Mouse (Mus musculus) lung, postnatal 36 days (tissue): ENCODE measurements around the gene Eci1.
"Not testable (repeated sequence)": the region's sequence is repeated elsewhere in the genome, so short reads cannot be mapped to it uniquely, and the experiment has no call there.

Experiments used
- DNase-seq: peaks from one replicate; pipeline ENCODE4 v3.0.0; 2022; ENCODE audit warnings: mixed read lengths

Eci1 gene

GRCm38 (mm10) chr17:24426471-24427169 lies at the start of gene Eci1:
Eci1 (plus strand) TSS chr17:24426641.
- peak; percentile 98 for DNase-seq

DNA sequence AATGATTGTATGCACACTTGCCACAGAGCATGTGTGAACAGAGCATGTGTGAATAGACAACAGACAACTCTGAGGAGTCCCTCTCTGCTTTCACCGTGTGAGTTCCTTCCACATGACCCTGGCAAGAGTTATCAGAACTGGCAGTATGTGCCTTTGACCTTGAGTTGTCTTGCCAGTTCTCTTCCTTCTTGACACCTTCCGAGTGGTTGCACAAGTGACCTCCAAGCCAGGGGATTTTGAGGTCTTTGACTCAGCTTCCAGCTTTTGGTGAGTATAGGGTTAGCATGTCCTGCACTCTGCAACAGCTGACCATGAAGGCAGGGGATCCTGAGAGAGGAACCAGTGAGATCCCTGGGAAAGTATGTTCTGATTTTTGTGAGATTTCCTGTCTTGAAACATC lies 47.9 kb upstream of the Eci1 start:
- no peak for DNase-seq

- peak; percentile 80 for DNase-seq
These were observed 42.7 kb upstream of the Eci1 start for GRCm38 (mm10) chr17:24383789-24384188.

DNA sequence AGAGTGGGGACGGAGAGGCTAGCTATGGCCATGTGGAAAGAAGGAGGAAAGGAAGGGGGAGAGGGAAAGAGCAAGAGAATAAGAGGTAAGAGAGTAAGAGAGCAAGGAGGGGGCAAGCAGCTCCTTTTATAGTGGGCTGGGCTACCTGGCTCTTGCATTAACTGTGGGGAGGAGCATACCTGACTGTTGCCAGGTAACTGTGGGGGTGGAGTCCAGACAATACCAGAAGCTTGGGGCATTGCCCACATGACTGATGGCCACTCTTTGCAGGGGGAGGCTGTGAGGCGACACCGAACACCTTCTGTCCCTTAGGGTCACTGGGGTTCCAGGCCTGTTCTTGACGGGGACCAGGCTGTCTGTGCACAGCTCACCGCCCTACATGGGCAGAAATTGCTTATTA lies 37.7 kb upstream of the Eci1 start:
- DNase-seq = peak; percentile 67

- peak; percentile 73 for DNase-seq
These were observed 36.6 kb upstream of the Eci1 start for GRCm38 (mm10) chr17:24389865-24390264.

GRCm38 (mm10) chr17:24391149-24391548 lies 35.3 kb upstream of the Eci1 start:
- DNase-seq = peak; percentile 33

DNA sequence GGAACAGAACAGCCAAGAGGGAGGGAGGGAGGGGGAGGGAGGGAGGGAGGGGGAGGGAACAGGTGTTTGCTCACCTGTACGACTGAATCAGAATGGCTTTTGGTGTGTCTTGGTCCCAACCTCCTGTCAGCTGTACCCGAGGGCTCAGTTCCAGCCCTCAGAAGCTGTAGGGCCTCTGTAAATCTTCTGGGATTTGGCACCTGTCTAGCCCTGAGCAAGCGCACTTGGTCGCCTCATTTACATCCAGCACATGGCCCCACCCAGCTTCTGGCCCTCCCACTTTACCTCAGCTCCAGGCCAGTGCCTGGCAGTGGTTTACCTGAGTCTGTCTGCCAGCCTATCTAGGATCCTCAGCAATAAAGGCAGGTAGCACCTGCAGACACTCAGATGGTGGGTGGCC lies 32.9 kb upstream of the Eci1 start:
- peak; percentile 49 for DNase-seq

- DNase-seq = peak; percentile 30
These were observed 32.0 kb upstream of the Eci1 start for GRCm38 (mm10) chr17:24394456-24394855.

DNA sequence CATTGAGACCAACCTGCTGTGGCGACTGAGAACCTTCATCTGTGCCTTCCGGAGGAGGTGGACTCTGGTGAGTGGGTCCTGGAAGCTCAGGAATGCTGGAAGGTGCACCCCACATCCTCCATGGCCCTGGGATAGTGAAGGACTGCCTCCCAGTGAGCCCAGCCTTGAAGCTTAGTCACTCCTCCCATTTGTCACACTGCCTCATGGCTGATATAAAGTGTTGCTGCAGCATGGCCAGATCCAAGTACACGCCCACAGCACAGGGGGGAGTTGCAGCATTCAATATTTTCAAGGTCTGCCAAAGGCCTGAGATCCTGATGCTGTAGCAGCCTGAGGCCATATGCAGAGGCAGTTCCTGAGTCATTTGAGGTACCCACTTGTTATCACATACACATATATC lies 24.1 kb upstream of the Eci1 start:
- no peak for DNase-seq

GRCm38 (mm10) chr17:24407116-24407803 lies 19.2 kb upstream of the Eci1 start:
- DNase-seq = no peak

DNA sequence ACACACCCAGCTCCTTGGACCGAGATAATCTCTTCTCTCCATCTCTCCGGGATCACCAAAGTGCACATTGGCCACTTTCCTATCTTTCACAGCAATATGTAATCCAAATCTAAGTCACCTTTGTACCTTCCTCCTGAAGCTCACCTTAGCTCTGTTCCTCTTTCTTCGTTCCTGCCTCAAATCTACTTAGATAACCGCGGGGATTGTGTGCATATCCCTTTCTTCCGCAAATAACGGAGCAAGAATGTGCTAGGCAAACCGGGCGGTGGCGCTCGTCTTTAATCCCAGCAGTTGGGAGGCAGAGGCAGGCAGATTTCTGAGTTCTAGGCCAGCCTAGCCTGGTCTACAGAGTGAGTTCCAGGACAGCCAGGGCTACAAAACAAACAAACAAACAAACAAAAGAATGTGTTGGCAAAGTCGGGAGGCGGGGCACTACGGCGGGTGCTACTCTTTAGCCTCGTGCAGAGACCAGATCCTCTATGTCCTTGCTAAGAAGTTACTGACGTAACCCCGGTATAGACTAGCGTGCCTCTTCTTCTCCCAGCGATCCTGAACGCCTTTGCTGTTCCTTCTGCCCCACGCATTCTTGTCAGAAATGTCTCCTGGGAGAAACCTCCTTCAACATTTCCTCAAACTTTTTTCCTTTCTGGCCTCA lies 12.8 kb upstream of the Eci1 start:
- peak; percentile 52 for DNase-seq

- peak; percentile 97 for DNase-seq
These were observed 12.0 kb upstream of the Eci1 start, which contains the start of gene Rnps1 for GRCm38 (mm10) chr17:24414230-24414976. Rnps1 (plus strand) TSS chr17:24414565.

DNA sequence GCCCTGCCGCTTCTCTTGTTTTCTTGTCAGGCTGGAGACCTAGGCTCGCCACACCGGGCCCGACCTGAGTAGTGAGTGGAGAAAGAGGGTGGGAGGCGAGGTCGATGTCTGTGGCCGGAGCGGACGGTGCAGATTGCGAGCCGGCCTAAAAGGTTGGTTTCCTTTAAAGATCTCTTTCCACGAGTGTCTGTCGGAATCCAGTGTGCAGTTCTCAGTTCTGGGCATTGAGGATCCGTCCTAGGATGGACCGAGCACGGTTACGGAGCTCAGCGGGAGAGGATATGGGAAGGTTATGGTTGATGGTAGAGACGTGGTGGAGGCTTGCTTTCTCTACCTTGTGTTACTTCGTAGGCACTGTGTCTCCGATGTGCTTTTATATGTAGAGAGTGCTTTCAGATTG lies 11.4 kb upstream of the Eci1 start:
- no peak for DNase-seq

GRCm38 (mm10) chr17:24416051-24416652 lies 10.3 kb upstream of the Eci1 start:
- no peak for DNase-seq

- no peak for DNase-seq
These were observed 3.3 kb upstream of the Eci1 start for GRCm38 (mm10) chr17:24423114-24423513.

GRCm38 (mm10) chr17:24424489-24424888 lies 2.0 kb upstream of the Eci1 start:
- no peak for DNase-seq

DNA sequence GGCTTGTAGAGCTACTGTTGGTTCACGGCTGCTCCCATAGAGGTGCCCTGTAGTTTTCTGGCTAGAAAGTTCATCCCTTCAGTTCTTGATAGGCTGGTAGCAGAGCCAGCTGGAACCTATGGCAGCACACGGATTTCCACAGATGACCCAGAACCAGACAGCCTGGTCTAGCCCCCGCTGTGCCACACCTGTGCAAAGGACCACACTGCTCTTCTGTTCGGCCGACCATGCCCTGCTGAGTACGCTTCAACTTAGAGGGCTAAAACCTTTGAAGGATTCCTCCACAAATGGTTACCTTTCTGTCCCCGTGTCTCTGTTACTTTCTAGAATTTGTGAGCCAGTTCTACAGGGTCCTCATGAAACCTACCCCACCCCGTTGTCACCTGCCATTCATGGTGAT lies 1.1 kb upstream of the Eci1 start:
- not testable (repeated sequence) for DNase-seq

DNA sequence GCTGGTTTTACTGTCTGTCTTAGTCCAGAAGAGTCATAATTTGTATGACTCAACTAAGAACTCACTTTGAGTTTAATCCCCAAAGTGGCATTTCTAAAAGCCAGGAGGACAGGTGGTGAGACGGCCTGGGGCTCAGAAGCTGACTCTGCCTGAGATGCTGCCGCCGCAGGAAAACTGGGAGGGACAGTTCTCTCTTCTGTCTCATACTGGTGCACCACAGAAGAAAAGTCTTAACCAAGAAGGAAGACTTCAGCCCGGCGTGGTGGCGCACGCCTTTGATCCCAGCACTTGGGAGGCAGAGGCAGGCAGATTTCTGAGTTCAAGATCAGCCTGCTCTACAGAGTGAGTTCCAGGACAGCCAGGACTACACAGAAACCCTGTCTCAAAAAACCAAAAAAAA lies 536 bp upstream of the Eci1 start:
- DNase-seq = no peak

DNA sequence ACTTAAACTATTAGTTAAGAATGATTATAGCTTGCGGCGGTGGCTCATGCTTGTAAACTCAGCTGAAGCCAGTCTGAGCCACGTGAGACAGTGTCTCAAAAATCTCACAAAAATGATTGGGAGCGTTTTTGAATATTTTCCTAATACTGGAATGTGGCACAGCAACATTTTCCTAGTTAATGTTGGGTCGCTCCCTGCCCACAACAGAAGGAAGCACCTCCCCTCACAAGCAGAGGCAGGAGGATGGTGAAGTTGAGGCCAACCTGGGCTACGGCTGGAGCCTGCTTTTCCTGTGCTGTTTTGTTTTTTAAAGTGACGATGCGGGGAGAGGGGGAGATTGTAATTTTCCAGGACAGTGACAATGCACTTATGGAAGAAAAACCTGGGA lies 723 bp downstream of the Eci1 start:
- peak; percentile 18 for DNase-seq

DNA sequence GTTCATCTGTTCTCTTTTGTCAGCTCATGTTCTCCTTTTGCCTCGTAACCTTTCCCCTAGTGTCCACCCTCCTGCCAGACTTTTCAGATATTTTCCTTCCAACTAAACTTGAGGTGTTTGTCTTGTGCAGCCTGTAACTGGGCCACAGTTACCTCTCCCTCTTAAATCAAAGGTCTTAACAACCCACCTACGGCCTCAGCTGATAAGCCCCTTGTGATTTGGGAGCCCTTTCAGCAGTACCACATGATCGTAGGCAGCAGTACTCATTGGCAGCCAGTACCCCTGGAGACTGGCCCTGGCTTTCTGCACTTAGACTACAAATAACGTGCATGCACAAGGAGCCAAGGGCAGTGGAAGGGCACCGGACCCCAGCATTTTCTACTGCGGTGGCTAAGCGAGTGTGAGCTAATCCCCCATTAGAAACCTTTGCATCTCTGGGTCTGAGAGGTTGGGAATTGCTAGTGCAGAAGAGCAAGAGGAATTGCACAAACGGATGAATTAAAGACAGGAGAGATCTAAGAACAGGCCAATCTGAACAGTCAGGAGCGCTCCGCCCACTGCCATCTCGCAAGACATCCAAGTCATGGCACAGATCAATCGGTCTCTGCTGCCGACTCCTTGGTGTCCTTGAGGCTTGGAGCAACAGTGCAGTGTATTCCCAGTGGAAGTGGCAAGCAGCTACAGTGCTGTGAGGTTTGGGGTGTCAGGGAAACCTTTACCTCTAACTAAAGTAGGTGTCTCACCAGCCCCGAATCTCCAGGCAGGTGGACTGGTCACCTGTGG lies 3.0 kb downstream of the Eci1 start:
- no peak for DNase-seq

- peak; percentile 70 for DNase-seq
These were observed 10.6 kb downstream of the Eci1 start for GRCm38 (mm10) chr17:24437016-24437415.

- DNase-seq = no peak
These were observed 13.9 kb downstream of the Eci1 start for GRCm38 (mm10) chr17:24440377-24440776.
